18 mouse cellular contexts compared by ENCODE assay signal in the genomic region with DNA sequence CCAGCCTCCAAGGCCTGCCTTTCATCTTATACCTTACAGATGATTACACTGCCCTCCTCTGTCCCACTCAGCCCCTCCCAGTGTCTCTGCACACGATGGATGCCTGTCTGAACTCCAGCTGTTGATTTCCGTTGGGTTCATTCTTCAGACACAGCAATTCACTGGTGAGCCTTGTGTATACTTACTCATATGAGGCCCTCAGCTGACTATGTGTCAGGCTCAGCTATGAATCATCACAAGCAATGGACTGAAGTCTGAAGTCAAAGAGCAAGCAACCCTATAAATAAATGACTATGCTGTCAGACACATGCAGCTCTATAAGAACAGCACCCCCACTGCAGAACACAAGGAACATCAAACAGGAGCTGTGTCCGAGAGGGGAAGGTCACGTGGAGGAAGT.
DNase-seq lines count a peak whose midpoint lies in the region; ATAC-seq and TF ChIP-seq lines count a peak whose summit lies in the region.
"Had no signal": no experiment of that assay in that cellular context is flagged by ENCODE, and none has a peak within 500 bp of the region (broad histone marks: within the 10 kb centered on the region; RNA-seq: fewer than 3 reads in every experiment).

No protein-coding gene starts in this region.

- H3K4me2 ChIP-seq in intestine, embryonic 14.5 days (ENCODE audit: low read length): no peak overlapping the region
- H3K4me2 ChIP-seq in forebrain, embryonic 12.5 days: no peak overlapping the region
- H3K4me2 ChIP-seq in liver, embryonic 11.5 days: no peak overlapping the region
- H3K4me2 ChIP-seq: hindbrain, embryonic 14.5 days; limb, embryonic 13.5 days; liver, embryonic 15.5 days; stomach, embryonic 15.5 days had no signal

- H3K27ac ChIP-seq in layer of hippocampus, adult 2 months: peak overlapping the region; percentile 23; the same call in 1 of the 2 replicates
- no peak overlapping the region for H3K27ac ChIP-seq in intestine, embryonic 14.5 days (ENCODE audit: low read depth)
- no peak overlapping the region for H3K27ac ChIP-seq in forebrain, embryonic 12.5 days
- no peak overlapping the region for H3K27ac ChIP-seq in liver, embryonic 11.5 days (ENCODE audit: low read depth, low read length)
- H3K27ac ChIP-seq: heart, embryonic 10.5 days; hindbrain, embryonic 14.5 days; limb, embryonic 13.5 days; liver, embryonic 15.5 days; stomach, embryonic 15.5 days had no signal

- DNase-seq in layer of hippocampus, adult 2 months (ENCODE audit: low spot score in 2 of 2): no peak
- DNase-seq in layer of hippocampus, postnatal 14 days (ENCODE audit: low spot score in 2 of 2): no peak
- peak; percentile 83 for DNase-seq in NIH3T3 (ENCODE audit: low read depth)
- DNase-seq in intestine, embryonic 14.5 days (ENCODE audit: low spot score): no peak
- no peak for DNase-seq in urinary bladder, adult 2 months (ENCODE audit: low spot score)
- DNase-seq in liver, embryonic 11.5 days (ENCODE audit: low spot score): no peak
- DNase-seq: cerebellum, adult 2 months; gastrocnemius, postnatal 14 days; heart, postnatal 10 days; kidney, adult 9 months; lung, postnatal 10 days; spleen, adult 18-20 months had no signal

- no peak overlapping the region for H3K9ac ChIP-seq in intestine, embryonic 14.5 days (ENCODE audit: low read length)
- H3K9ac ChIP-seq in forebrain, embryonic 12.5 days: no peak overlapping the region
- no peak overlapping the region for H3K9ac ChIP-seq in liver, embryonic 11.5 days (ENCODE audit: low read depth, low read length)
- H3K9ac ChIP-seq: hindbrain, embryonic 14.5 days; limb, embryonic 13.5 days; liver, embryonic 15.5 days; stomach, embryonic 15.5 days had no signal

- no peak overlapping the region for H3K4me3 ChIP-seq in layer of hippocampus, adult 2 months
- H3K4me3 ChIP-seq in intestine, embryonic 14.5 days (ENCODE audit: low read depth, low read length): no peak overlapping the region
- H3K4me3 ChIP-seq in forebrain, embryonic 12.5 days (replicated peaks): no peak overlapping the region
- H3K4me3 ChIP-seq in liver, embryonic 11.5 days (ENCODE audit: low read depth, low read length): no peak overlapping the region
- H3K4me3 ChIP-seq: heart, embryonic 10.5 days; limb, embryonic 13.5 days; liver, embryonic 15.5 days; stomach, embryonic 15.5 days had no signal

- H3K36me3 ChIP-seq in intestine, embryonic 14.5 days (ENCODE audit: control insufficient read depth, insufficient read depth, low read length): peaks cover 4% of the 10 kb centered on the region; the same call in 1 of the 2 replicates
- peaks cover 35% of the 10 kb centered on the region for H3K36me3 ChIP-seq in forebrain, embryonic 12.5 days (replicated peaks)
- H3K36me3 ChIP-seq in liver, embryonic 11.5 days (ENCODE audit: control insufficient read depth, insufficient read depth, low read length): no peaks in the 10 kb centered on the region
- H3K36me3 ChIP-seq: liver, embryonic 15.5 days; stomach, embryonic 15.5 days had no signal

- 57% methylated on average over 4 of the region's 4 CpGs for WGBS in intestine, embryonic 14.5 days
- WGBS in forebrain, embryonic 12.5 days: 91% methylated on average over 4 of the region's 4 CpGs
- WGBS in liver, embryonic 11.5 days: 69% methylated on average over 4 of the region's 4 CpGs

- TF ChIP-seq CTCF in layer of hippocampus, adult 2 months (conservative IDR thresholded peaks at IDR 0.05): no peak

- no peaks in the 10 kb centered on the region for H3K9me3 ChIP-seq in intestine, embryonic 14.5 days (ENCODE audit: control insufficient read depth, low read length)
- no peaks in the 10 kb centered on the region for H3K9me3 ChIP-seq in forebrain, embryonic 12.5 days
- no peaks in the 10 kb centered on the region for H3K9me3 ChIP-seq in liver, embryonic 11.5 days (ENCODE audit: control insufficient read depth, low read length)
- H3K9me3 ChIP-seq: heart, embryonic 10.5 days; limb, embryonic 13.5 days; liver, embryonic 15.5 days; stomach, embryonic 15.5 days had no signal

- no peaks in the 10 kb centered on the region for H3K27me3 ChIP-seq in intestine, embryonic 14.5 days (replicated peaks; ENCODE audit: control insufficient read depth, insufficient read depth, low read length)
- H3K27me3 ChIP-seq in forebrain, embryonic 12.5 days: no peaks in the 10 kb centered on the region
- H3K27me3 ChIP-seq in liver, embryonic 11.5 days (replicated peaks; ENCODE audit: control insufficient read depth, insufficient read depth, low read length): no peaks in the 10 kb centered on the region
- H3K27me3 ChIP-seq: limb, embryonic 13.5 days; liver, embryonic 15.5 days; stomach, embryonic 15.5 days had no signal

- 0 out of 2 replicates have a peak, but pooled peaks cover 3% of the 10 kb centered on the region for H3K4me1 ChIP-seq in intestine, embryonic 14.5 days (replicated peaks; ENCODE audit: control insufficient read depth, insufficient read depth, low read length)
- H3K4me1 ChIP-seq in forebrain, embryonic 12.5 days: no peaks in the 10 kb centered on the region
- no peaks in the 10 kb centered on the region for H3K4me1 ChIP-seq in liver, embryonic 11.5 days (replicated peaks; ENCODE audit: control insufficient read depth, insufficient read depth, low read length)
- H3K4me1 ChIP-seq: limb, embryonic 13.5 days; liver, embryonic 15.5 days; stomach, embryonic 15.5 days had no signal

- ATAC-seq in intestine, embryonic 14.5 days (replicated peaks; ENCODE audit: low FRiP score, low TSS enrichment, low read depth): peak; percentile 25; the same call in 1 of the 2 replicates
- no peak for ATAC-seq in forebrain, embryonic 12.5 days (ENCODE audit: low FRiP score)
- no peak for ATAC-seq in liver, embryonic 11.5 days (replicated peaks; ENCODE audit: low FRiP score)
